Mouse (Mus musculus) lung, postnatal 4 days (tissue): ENCODE results near the gene Amy1.
"Not testable (repeated sequence)": the region's sequence is repeated elsewhere in the genome, so short reads cannot be mapped to it uniquely, and the experiment has no call there.

Source experiments
- DNase-seq, 2 experiments: peaks; one replicate each; pipeline ENCODE4 v3.0.0; 2021

Gene Amy1

GRCm38 (mm10) chr3:113606599-113606998, at the start of gene Amy1:
Gene Amy1, minus strand, starts transcription at chr3:113606699.
- no peak for DNase-seq

GRCm38 (mm10) chr3:113654335-113654734, 47.8 kb upstream of the Amy1 start:
- no peak for DNase-seq

- DNase-seq: not testable (repeated sequence)
Observed at GRCm38 (mm10) chr3:113651386-113651785, 44.9 kb upstream of the Amy1 start.

GRCm38 (mm10) chr3:113639545-113639944, 33.0 kb upstream of the Amy1 start:
- no peak for DNase-seq

- DNase-seq: no peak
Observed at GRCm38 (mm10) chr3:113634220-113634619, 27.7 kb upstream of the Amy1 start.

- DNase-seq: no peak
Observed at GRCm38 (mm10) chr3:113631611-113632010, 25.1 kb upstream of the Amy1 start.

GRCm38 (mm10) chr3:113630564-113630963, 24.1 kb upstream of the Amy1 start:
- DNase-seq: no peak

GRCm38 (mm10) chr3:113629606-113630359, 23.3 kb upstream of the Amy1 start, which contains the start of gene Rnpc3:
Gene Rnpc3, minus strand, starts transcription at chr3:113630149.
- DNase-seq: peak; percentile 96 to 97

GRCm38 (mm10) chr3:113590844-113591243, 15.7 kb downstream of the Amy1 start:
- no peak for DNase-seq

GRCm38 (mm10) chr3:113574578-113574977, 31.9 kb downstream of the Amy1 start:
- no peak for DNase-seq

- no peak for DNase-seq
Observed at GRCm38 (mm10) chr3:113574138-113574537, 32.4 kb downstream of the Amy1 start.

GRCm38 (mm10) chr3:113572158-113572557, 34.3 kb downstream of the Amy1 start:
- DNase-seq: no peak

GRCm38 (mm10) chr3:113539692-113540091, 66.8 kb downstream of the Amy1 start:
- no peak for DNase-seq

- not testable (repeated sequence) for DNase-seq
Observed at GRCm38 (mm10) chr3:113532328-113532727, 74.2 kb downstream of the Amy1 start, which contains the start of gene Amy2a1. Gene Amy2a1, minus strand, starts transcription at chr3:113532428.
